Mouse (Mus musculus) E14TG2a.4 (cell line): ENCODE data around the gene Stradb.

Source experiments
- CTCF ChIP-seq: conservative IDR thresholded peaks from 2 replicates; pipeline ENCODE4 v1.5.1; 2014; ENCODE audit warnings: low read length
- NANOG ChIP-seq: IDR thresholded peaks from 2 replicates; pipeline ENCODE4 v1.6.1; 2014; ENCODE audit warnings: borderline replicate concordance, low read length, mixed read lengths
- POU5F1 ChIP-seq: IDR thresholded peaks from 2 replicates; pipeline ENCODE4 v1.6.1; 2014; ENCODE audit warnings: low read length, borderline replicate concordance

DNA sequence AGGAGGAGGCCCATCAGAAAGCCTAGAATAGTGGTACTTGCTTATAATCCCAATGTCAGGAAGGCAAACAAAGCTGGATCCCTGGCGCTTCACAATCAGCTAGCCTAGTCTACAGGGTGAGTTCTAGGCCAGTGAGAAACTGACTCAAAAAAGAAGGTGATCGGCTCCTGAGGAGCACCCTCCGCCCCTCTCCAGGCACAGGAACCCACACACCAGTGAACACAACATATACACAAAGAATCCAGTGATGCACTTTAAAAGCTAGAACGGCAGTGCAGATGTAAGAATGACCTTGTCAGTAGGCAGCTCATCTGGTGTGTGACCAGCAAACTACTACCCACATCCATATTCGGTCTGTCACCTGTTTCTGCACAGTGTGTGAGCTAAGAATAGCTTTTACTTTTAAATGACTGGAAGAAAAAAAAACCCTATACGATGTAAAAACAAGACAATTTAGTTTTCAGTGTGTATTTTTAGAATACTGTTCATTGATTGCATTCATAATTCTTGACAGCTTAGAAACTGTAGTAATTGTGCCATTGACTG is 23.7 kb upstream of the Stradb start:
- no peak for TF ChIP-seq CTCF
- no peak for TF ChIP-seq POU5F1
- no peak for TF ChIP-seq NANOG
